Mouse (Mus musculus): Measurements from ENCODE around the gene Rgl2.
"Not testable (repeated sequence)": the region's sequence is repeated elsewhere in the genome, so short reads cannot be mapped to it uniquely, and the experiment has no call there.

The Rgl2 gene

DNA sequence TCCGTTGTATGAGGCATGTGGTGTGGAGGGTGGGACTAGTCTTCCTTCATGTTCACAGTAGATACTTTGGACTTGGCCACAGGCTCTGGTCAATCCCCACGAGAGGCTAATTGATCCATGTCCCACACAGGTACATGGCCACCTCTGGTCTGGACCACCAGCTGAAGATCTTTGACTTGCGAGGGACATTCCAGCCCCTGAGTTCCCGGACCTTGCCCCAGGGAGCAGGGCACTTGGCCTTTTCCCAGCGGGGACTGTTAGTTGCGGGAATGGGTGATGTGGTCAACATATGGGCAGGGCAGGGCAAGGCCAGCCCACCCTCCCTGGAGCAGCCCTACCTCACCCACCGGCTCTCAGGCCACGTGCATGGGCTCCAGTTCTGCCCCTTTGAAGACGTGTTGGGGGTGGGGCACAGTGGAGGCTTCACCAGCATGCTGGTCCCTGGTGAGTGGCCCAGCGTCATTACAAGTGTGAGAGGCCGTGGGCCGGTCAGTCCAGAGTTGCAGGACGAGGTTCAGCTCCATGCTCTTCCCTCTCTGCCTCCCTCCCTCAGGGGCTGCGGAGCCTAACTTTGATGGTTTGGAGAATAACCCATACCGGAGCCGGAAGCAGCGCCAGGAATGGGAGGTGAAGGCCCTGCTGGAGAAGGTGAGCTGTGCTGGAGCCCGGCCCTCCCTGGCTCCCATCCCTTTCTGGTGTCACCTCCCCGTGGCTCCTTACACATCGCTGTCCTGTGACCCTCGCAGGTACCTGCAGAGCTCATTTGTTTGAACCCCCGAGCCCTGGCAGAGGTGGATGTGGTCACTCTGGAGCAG is 19.0 kb downstream of the Rgl2 start:
- DNase-seq (ENCODE audit: low read depth, low spot score) = no peak

DNA sequence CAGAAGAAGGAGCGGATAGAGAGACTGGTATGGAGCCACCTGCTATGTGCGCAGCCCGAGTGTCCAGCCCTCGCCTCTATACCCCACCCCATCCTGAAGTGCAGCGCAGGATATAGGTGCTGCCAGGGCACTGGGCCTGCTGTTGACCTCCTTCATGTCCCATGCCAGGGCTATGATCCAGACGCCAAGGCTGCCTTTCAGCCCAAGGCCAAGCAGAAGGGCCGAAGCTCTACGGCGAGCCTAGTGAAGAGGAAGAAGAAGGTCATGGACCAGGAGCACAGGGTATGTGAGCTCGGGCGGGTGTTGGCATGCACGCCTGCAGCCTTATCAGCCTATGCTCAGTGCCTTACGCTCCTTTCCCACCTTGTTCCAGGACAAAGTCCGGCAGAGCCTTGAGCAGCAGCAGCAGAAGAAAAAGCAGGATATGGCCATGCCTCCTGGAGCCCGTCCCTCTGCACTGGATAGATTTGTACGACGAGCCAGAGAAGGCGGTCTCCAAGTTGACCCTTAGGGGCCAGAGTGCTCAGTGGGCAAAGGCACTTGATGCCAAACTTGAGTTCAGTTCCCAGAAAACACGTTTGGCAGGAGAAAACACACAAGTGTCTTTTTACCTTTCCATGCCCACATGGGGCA is 19.7 kb downstream of the Rgl2 start:
- DNase-seq (ENCODE audit: low read depth, low spot score) = no peak

DNA sequence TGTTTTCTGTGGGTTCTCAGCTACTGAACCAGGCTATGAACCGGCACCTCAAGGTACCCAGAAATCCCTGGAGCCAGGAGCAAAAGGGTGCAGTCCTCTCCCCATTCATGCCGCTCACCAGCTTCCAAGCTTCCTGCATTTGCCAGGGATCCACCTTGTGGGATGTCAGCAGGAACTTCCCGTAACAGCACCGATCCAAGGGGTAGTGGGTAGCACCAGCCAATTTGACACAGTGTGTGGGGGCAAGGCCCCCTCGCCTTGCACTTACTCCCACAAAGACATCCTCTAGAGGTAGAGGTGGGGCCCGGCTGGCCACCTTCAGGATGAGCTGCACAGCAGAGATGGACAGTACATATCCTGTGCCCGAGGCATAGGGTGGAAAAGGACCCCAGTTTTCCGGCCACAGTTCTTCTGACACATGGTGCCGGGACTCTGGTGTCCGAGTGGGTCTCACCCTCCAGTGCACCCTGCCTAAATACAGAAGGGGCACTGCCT is 20.8 kb downstream of the Rgl2 start:
- DNase-seq (ENCODE audit: low read depth, low spot score) = no peak

DNA sequence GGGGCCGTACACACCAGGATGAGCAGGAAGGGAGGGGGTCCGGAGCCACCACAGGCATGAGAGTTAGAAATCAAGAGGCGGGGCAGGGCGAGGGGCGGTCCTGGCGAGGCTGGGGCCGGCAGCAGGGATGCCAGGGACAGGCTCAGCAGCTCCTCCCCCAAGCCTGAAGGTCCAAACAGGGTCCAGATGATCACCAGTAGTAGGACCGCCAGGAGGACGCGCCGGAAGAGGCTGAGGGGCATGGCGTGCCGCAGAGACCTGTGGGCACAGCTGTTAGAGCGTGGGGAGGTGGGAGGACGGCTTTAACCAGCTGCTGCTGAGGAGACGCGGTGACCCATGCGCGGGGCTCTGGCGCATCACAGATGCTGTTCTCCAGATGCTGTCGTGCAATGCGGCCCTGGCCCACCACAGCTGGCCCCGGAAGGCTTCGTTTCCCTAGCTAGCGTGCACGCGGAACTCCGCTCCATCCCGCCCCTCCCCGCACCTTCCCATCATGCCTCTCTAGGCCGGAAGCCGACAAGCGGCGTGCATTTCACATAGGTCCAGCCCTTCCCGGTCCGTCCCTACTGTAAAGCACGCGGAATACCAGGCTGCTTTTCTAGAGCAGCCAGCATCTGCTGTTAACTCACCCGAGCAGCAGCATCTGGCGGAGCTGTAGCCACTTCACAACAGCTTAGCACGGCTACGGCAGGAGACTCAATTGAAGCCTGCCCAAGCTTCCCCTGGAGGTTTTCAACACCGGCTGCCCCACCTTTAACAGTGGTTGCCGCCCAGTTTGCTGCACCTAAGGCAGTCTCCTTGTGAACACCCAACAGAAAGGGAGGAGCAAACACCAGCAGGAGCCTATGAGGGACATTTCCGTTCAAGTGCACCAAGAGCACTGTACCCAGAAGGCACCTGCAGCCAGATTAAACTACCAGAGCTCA is 21.9 kb downstream of the Rgl2 start, which contains the start of gene B3galt4:
Gene B3galt4, minus strand, starts transcription at position 468 of the 926 bp plus-strand sequence.
- peak; percentile 89 for DNase-seq (ENCODE audit: low read depth, low spot score)

DNA sequence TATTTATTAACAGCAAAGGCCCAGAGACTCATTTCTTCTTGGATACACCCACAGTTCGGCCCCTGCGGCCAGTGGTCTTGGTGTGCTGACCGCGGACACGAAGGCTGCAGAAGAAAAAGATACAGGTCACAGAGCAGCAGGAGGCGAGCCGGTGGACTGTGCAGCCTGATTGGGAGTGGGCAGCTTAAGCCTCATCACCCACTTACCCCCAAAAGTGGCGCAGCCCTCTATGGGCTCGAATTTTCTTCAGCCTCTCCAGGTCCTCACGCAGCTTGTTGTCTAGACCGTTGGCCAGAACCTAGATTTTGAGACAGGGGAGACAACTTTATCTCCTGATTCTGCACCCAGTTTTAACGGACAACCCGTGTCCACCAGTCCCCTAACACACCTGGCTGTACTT is 22.7 kb downstream of the Rgl2 start:
- DNase-seq (ENCODE audit: low read depth, low spot score) = not testable (repeated sequence)

DNA sequence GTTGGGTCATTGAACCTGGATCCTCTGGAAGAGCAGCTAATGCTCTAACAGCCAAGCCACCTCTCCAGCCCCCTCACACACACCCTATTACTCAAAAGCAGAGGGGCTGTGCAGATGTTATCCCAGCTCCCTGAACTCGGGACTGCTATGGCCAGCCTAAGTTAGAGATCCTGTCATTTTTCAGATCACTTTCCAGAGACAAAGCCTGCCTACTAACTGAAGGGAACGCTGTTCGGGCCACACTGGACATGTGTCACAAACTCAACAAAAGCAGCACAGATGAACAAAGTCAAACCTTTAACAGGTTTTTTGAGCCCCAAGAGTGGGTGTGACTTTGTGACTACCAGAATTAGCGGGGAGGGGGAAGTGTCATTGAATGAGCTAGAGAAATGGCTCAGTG is 23.5 kb downstream of the Rgl2 start:
- no peak for DNase-seq (ENCODE audit: low read depth, low spot score)

DNA sequence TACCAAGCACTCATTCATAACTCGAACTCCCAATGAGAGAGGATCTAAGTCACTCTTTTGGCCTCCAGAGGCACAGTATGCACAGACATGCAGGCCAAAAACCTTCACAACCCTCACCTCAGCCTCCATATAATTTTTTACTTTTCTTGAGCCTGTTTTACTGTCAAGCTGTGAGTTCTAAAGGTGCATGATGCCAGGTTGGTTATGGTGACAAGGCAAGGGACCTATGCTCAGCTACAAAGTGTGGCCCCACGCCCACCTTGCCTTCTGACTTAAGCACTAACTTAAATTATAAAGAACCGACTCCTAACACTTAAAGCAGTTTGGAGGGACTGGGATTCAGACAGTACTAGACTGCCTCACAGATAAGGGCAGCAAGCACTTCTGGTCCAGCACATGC is 24.0 kb downstream of the Rgl2 start:
- DNase-seq (ENCODE audit: low read depth, low spot score) = no peak

DNA sequence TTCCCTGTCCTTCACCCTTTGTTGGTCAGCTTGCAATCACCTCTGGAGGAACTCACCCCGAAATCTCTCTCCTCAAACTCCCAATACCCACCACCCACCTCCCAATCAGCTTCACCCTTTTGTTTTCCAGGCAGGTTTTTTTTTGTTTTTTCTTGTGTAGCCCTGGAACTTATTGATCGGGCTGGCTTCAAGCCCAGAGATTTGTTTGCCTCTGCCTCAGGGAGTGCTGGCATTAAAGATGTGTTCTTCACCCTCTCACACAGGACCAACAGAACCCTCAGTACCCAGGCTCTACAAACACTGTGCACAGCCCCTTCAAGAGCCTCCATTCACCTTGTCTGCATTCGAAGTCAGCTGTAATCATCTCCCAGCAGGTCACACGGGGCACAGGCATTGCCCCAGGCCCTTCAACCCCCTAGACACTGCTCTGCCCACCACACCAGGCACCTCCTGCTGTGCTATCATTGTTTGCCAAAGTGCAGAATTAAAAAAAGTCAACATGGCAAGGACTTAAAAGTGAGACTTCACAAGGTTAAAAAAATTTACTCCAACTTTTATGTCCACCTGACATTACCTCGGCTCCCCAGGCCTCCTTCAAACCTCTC is 24.7 kb downstream of the Rgl2 start:
- DNase-seq (ENCODE audit: low read depth, low spot score) = no peak

DNA sequence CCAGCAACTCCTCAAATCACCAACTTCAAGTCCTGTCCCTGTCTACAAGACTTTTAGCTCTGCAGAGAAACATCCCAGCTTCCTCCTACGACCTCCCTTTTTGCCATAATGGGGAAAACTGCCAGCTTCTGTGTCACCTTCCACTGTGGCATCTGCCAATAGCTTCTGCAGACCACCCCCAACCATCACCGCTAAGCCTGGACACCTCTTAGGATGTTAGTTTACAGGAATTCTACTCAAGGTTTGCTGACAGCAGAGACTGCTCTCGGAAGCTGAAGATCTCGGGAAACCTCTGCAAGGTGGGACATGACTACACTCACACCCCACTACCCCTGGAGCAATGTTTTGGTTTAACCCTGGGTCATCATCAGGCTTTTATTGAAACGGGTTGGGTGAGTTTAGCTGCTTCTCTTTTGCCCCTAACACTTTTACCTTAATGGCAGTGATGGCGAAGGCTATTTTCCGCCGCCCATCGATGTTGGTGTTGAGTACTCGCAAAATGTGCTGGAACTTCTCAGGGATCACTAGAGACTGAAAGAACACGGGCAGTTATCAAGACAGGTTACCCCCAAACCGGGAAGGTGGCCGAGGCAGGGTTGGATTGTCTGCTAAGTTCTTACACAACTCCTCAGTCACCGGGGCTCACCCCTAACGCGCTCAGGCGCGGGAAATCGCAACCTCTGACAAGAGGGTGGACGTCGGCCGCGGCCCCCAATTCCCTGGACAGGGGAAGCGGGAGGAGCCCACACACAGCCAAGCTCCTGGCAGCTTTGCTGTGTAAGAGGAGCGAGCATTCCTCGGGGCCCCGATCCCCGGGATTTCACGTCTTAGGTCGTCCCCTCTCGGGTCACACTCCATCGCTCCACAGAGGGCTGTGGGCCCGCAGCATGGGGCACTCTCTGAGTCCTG is 25.6 kb downstream of the Rgl2 start:
- no peak for DNase-seq (ENCODE audit: low read depth, low spot score)

DNA sequence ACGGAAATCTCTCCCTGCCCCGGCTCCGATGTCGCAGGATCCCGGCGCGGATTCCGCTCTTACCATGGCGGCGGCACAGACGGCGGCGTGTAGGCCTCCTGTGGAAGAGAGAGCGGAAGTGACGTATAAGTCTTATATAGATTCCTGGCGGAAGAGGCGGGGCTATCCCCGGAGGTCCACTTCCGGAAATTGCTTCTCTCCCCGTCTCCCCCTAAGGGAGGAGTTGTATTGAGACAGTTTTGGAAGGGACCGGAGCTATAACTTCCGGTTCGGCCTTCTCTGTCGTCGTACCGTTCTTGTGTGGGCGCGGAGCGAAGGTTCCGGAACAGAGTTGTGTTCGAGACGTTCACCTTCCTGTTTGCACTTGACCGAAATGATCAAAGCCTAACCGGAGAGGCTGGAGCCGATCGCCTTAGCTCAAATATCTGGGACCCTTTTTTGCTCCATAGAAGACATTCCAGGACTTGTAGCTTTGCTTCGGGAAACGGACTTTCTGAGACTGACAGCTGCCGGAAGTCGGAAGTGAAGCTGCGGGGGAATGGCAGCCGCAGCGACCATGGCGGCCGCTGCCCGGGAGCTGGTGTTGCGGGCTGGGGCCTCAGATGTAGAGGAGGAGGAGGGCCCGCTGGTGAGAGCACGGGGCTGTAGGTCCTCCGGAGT is 26.3 kb downstream of the Rgl2 start, which contains the start of the genes Vps52 and Rps18:
Gene Vps52, plus strand, starts transcription at position 258 of the 660 bp plus-strand sequence.
Gene Rps18, minus strand, starts transcription at position 447 of the 660 bp plus-strand sequence.
- peak; percentile 99 for DNase-seq (ENCODE audit: low read depth, low spot score)

DNA sequence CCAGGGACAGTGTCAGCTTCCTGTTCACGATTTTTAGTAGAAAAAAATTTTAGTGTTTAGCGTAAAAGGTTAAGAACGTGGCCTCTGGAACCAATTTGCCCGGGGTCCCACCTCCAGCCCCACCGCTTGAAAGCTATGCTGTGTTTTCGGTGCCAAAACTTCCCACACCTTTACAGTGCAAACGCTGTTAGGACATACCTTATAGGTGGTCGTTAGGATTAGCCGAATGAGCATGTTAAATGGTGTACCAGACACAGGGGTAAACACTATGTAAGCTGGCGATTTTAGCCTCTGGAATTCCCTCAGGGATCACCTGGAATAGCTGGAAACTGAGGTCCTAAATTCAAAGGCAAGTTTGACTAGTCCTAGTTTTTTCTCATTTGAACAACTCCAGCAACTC is 27.0 kb downstream of the Rgl2 start:
- DNase-seq (ENCODE audit: low read depth, low spot score) = no peak

DNA sequence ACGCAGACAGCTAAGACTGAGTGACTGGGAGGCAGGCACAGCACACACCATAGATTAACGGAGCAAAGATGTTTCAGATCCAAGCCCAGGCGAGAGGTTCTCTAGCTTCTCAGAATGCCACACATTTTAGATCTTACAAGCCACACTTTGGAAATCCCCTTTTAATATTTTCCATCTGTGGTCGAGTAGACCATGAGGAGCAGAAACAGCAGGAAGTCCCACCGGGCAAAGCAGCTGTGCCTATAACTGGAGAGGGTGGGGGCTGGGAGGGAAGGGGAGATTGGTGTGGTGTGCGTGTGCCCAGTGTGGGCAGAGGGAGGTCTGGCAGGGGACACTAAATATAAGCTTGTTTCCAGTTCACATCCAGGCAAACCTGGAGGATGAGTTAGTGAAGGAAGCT is 28.1 kb downstream of the Rgl2 start:
- no peak for DNase-seq (ENCODE audit: low read depth, low spot score)

DNA sequence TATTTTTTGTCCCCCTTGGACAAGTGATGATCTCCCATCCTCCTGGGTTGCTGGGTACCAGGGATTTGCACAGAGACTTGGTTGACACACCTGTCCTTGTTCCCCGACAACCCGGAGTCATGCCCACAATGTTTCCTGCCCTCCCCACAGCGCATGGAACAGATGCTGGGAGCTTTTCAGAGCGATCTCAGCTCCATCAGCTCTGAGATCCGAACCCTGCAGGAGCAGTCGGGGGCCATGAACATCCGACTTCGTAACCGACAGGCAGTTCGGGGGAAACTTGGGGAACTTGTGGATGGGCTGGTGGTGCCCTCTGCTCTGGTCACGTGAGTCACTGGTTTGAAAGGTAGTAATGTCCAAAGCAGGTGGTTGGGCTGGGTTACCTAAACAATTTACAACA is 29.1 kb downstream of the Rgl2 start:
- no peak for DNase-seq (ENCODE audit: low read depth, low spot score)

DNA sequence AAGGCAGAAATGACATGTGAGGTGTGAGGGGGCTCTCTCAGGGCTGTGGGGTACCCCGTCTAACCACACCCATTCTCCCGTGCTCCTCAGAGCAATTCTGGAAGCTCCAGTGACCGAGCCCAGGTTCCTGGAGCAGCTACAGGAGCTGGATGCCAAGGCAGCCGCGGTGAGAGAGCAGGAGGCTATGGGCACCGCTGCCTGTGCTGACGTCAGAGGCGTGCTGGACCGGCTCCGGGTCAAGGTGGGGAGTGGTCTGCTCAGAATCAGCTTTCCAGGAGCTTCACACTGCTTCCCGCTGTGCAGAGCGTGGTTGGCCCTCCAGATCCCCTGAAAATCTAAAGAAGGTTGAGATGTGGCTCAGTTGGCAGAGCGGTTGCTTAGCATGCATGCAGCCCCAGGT is 29.8 kb downstream of the Rgl2 start:
- no peak for DNase-seq (ENCODE audit: low read depth, low spot score)

DNA sequence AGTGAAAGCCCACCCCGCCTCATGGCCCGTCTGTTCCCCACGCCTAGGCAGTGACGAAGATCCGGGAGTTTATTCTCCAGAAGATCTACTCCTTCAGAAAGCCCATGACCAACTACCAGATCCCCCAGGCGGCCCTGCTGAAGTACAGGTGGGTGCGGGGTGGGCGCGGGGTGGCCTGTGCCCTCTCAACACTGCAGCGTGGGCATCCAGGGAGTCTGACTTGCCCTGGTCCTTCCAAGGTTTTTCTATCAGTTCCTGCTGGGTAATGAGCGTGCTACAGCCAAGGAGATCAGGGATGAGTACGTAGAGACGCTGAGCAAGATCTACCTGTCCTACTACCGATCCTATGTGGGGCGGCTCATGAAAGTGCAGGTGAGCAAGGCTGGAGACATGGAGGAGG is 30.6 kb downstream of the Rgl2 start:
- no peak for DNase-seq (ENCODE audit: low read depth, low spot score)

DNA sequence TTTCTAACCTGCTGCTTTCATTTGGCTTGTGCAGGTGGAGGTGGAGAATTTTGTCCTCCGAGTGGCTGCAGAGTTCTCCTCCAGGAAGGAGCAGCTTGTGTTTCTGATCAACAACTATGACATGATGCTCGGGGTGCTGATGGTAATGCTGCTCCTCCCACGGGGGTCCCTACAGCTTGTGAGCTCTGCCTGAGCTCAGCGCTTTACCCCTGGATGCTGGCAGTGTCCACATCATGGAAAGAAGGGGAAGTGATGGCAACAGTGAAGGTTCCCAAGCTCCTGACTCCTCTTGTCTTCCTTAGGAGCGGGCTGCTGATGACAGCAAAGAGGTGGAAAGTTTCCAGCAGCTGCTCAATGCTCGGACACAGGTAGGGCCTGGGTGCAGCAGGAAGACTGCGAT is 33.5 kb downstream of the Rgl2 start:
- no peak for DNase-seq (ENCODE audit: low read depth, low spot score)

DNA sequence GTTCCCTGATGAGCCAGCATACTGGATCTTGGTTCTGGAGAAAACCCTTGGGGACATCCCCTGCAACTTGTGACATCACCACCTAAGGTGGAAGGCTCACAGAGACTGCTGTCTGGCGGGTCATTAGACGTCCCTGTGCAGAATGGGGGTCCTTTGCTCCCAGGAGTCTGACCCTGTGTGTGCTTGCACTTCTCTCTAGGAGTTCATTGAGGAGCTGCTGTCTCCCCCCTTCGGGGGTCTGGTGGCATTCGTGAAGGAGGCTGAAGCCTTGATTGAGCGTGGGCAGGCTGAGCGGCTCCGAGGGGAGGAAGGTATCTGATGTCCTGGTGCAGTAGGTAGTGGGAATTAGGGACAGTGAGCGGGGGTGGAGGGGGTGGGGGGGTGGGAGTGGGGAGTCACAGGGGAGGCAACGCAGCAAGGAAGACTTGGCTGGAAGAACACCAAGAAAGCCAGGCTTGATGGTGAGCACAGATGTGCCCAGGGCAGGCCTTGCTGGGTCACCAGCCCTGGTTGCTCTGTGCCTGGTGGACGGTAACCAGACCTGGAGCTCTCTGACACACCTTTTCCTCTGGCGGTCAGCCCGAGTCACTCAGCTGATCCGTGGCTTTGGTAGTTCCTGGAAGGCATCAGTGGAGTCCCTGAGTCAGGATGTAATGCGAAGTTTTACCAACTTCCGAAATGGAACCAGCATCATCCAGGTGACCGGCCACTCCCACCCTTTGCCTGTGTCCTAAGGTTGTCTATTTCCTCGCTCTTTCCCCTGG is 35.9 kb downstream of the Rgl2 start:
- no peak for DNase-seq (ENCODE audit: low read depth, low spot score)

DNA sequence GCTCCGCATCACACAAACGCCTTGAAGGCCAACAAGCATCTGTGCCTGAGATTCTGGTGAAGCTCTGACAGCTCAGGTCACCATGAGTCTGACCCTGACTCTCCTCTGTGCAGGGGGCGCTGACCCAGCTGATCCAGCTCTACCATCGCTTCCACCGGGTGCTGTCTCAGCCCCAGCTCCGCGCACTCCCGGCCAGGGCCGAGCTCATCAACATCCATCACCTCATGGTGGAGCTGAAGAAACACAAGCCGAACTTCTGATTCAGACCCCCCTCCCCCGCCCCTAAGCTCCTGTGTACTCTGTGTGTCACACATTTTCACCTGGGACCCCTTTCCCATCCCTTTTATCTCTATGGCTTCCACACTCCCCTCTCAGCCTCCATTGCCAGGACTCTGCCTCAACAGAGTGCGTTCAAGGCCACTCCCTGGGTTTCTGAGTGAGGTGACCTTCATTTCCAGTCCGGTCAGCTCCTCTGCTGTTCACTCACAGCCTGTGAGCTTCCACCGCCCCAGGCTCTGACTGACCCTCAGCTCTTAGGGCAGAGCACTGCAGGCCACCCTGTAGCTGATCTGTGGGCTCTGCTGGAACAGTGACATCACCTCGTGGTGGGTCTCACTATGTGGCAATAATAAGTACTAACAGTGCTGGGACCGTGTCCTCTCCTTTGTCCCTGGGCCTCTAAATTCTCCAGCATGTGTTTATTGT is 36.7 kb downstream of the Rgl2 start:
- no peak for DNase-seq (ENCODE audit: low read depth, low spot score)
